ENCODE assay signal across 10 mouse cellular contexts in the genomic region with DNA sequence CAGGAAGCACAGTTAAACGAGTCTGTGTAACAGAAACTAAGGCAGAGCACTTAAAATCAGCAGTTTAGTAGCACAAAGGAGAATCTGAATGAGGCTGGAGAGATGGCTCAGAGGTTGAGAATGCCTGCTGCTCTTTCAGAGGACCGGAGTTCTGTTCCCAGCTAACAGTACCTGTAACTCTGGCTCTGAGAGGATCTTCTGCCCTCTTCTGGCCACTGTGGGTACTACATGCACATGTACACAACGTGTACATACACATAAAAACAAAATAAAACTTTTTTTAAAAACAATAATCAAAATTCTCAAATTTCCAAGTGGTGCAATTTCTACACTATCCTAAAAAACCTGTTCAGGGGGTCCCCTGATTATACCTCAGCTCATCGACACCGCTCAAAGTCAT.
A peak's percentile ranks its signal among the peaks of the same experiment; 100 is the strongest.
DNase-seq lines count a peak whose midpoint lies in the region; ATAC-seq and TF ChIP-seq lines count a peak whose summit lies in the region.
"Had no signal": no experiment of that assay in that cellular context is flagged by ENCODE, and none has a peak within 500 bp of the region (broad histone marks: within the 10 kb centered on the region; RNA-seq: fewer than 3 reads in every experiment).

No protein-coding gene starts in this region.

- TF ChIP-seq CTCF in bone marrow macrophage, adult 2 months (IDR thresholded peaks at IDR 0.05; ENCODE audit: low read depth, low read length): peak; percentile 50

- H3K36me3 ChIP-seq in liver, embryonic 12.5 days: no peaks in the 10 kb centered on the region
- no peaks in the 10 kb centered on the region for H3K36me3 ChIP-seq in forebrain, embryonic 10.5 days (replicated peaks)
- H3K36me3 ChIP-seq: heart, embryonic 13.5 days had no signal

- TF ChIP-seq POLR2A in bone marrow macrophage, adult 2 months (IDR thresholded peaks at IDR 0.05; ENCODE audit: borderline replicate concordance, low read depth, low read length): no peak

- 71% methylated on average over 5 of the region's 5 CpGs for WGBS in liver, embryonic 12.5 days (ENCODE audit: insufficient replicate concordance)
- 83% methylated on average over 5 of the region's 5 CpGs for WGBS in forebrain, embryonic 10.5 days

- no peak overlapping the region for H3K27ac ChIP-seq in liver, embryonic 12.5 days
- no peak overlapping the region for H3K27ac ChIP-seq in bone marrow macrophage, adult 2 months (ENCODE audit: insufficient read depth, low read depth, low read length)
- no peak overlapping the region for H3K27ac ChIP-seq in forebrain, embryonic 10.5 days
- H3K27ac ChIP-seq: heart, embryonic 13.5 days; macrophage had no signal

- peaks cover 4% of the 10 kb centered on the region; the same call in 1 of the 2 replicates for H3K9me3 ChIP-seq in liver, embryonic 12.5 days (replicated peaks)
- peaks cover 3% of the 10 kb centered on the region; the same call in 1 of the 2 replicates for H3K9me3 ChIP-seq in forebrain, embryonic 10.5 days

- ATAC-seq in liver, embryonic 12.5 days: no peak

- no peak overlapping the region for H3K4me2 ChIP-seq in liver, embryonic 12.5 days
- H3K4me2 ChIP-seq: heart, embryonic 13.5 days had no signal

- no peak overlapping the region for H3K9ac ChIP-seq in liver, embryonic 12.5 days
- H3K9ac ChIP-seq: heart, embryonic 13.5 days had no signal

- intact Hi-C loops in gastrocnemius, postnatal 36 days (cut with DNase I): no loop called here

- DNase-seq in adrenal gland, postnatal 25 days: peak; percentile 6
- no peak for DNase-seq in adrenal gland, postnatal 4 days (ENCODE audit: low spot score in 2 of 2)
- peak; percentile 33 for DNase-seq in liver
- DNase-seq in retina, postnatal 1 day: peak; percentile 27
- DNase-seq in gastrocnemius, postnatal 36 days: no peak
- DNase-seq in forebrain, embryonic 10.5 days (ENCODE audit: extremely low spot score, low spot score): no peak

- no peaks in the 10 kb centered on the region for H3K4me1 ChIP-seq in liver, embryonic 12.5 days
- H3K4me1 ChIP-seq in bone marrow macrophage, adult 2 months (ENCODE audit: control insufficient read depth, insufficient read depth, low read length): no peaks in the 10 kb centered on the region
- peaks cover 11% of the 10 kb centered on the region for H3K4me1 ChIP-seq in forebrain, embryonic 10.5 days
- H3K4me1 ChIP-seq: heart, embryonic 13.5 days had no signal

- no peak overlapping the region for H3K4me3 ChIP-seq in liver, embryonic 12.5 days
- no peak overlapping the region for H3K4me3 ChIP-seq in bone marrow macrophage, adult 2 months (ENCODE audit: insufficient read depth, low read length)
- no peak overlapping the region for H3K4me3 ChIP-seq in forebrain, embryonic 10.5 days
- H3K4me3 ChIP-seq: heart, embryonic 13.5 days had no signal

- no peaks in the 10 kb centered on the region for H3K27me3 ChIP-seq in liver, embryonic 12.5 days (replicated peaks)
- H3K27me3 ChIP-seq in forebrain, embryonic 10.5 days (ENCODE audit: poor library complexity, severe bottlenecking): no peaks in the 10 kb centered on the region
- H3K27me3 ChIP-seq: heart, embryonic 13.5 days had no signal

Comparison
In these comparisons a context has a peak if more than half of its experiments do, and no peak if none do; other contexts are left out.
1. DNase-seq: peak in adrenal gland, postnatal 25 days (single experiment), liver (single experiment) and retina, postnatal 1 day (single experiment); none in adrenal gland, postnatal 4 days (0 of 2), gastrocnemius, postnatal 36 days (0 of 2) and forebrain, embryonic 10.5 days (single experiment).